Comparison of ENCODE assay signal across 8 mouse cellular contexts in the genomic region with DNA sequence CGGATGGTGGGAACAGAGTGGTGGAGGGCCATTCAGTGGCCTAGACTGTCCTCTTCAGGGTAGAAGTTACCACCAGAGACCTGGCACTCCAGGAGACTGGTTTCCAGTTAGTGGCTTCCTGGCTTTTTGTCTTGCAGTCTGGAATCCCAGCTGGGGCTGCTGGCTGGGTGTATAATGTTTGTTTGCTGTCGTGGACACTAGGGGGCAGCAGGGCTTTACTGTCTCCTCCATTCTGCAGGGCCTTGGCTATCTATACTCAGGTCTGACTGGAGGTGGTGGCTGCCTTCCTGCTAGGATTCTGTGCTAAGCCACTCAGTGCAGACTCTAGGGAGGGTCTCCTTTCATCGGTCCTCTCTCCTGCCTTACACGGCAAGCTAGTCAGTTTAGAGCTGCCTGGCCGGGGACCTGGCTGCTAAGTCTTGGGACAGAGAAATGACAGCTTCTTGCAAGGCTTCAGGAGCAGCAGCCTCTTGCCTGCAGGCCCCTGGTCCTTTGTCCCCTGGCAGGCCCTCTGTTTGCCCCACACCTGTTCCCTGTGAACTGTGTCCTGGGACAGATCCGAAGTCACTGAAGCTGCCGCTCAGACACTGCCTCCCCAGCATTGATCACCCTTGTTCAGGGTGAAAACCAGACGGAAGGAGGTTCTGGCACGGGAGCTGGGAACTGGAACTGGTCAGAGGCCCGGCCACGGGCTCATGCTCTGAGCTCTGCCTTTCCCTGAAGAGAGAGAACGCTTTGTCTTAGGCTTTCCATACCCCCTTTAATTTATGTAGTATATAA. TPM values are rescaled to one million over a fixed set of nuclear protein-coding genes. Genes with fewer than 3 reads are reported as not detected.
DNase-seq lines count a peak whose midpoint lies in the region; ATAC-seq lines count a peak whose summit lies in the region.

No protein-coding gene starts in this region.

- ATAC-seq in erythroblast, adult 5-6 weeks (replicated peaks; ENCODE audit: low FRiP score, poor library complexity, severe bottlenecking): peak; percentile 88
- peak; percentile 70 to 78 for ATAC-seq in hematopoietic stem cell, adult 5-6 weeks (replicated peaks in 1 of 2; ENCODE audit: insufficient read depth in 1 of 2, low FRiP score in 2 of 2, low TSS enrichment in 1 of 2, low read depth in 1 of 2, poor library complexity in 2 of 2, severe bottlenecking in 2 of 2)

- peak; percentile 55 to 87 for DNase-seq in adrenal gland, adult (ENCODE audit: inconsistent age in 2 of 2, low spot score in 1 of 2)
- DNase-seq in adrenal gland, adult 8-10 months: no peak
- peak; percentile 22 for DNase-seq in brain, embryonic 18.5 days (ENCODE audit: low read depth, low spot score)
- peak; percentile 82 to 86 for DNase-seq in layer of hippocampus, postnatal 14 days (ENCODE audit: low spot score in 2 of 2)
- DNase-seq in lung, postnatal 36 days: peak; percentile 66
- DNase-seq in right cerebral cortex, postnatal 10 days (ENCODE audit: low spot score in 2 of 2): peak; percentile 82 to 83

RNA-seq across cellular contexts. Expression of a gene that starts 22.4 kb away (rescaled TPM):
- total RNA-seq in adrenal gland, adult 8-10 months (2022): 10 to 100 TPM; 44.9 to 73.7 (median 53.8) TPM
- total RNA-seq in erythroblast, adult 5-6 weeks (2015; ENCODE audit: low replicate concordance): 1.3 and 2.3 TPM in 2 replicates
- total RNA-seq in erythroblast, adult 5-6 weeks (2017; ENCODE audit: low replicate concordance): 4.2 and 6.0 TPM in 2 replicates
- total RNA-seq in hematopoietic stem cell, adult 5-6 weeks (2017): 8.1 and 15.9 TPM in 2 replicates
- total RNA-seq in layer of hippocampus, postnatal 14 days (2021): 10 to 100 TPM; 77.1 to 87.7 TPM

RNA-seq across cellular contexts. Expression of a gene that starts 33.6 kb away (rescaled TPM):
- total RNA-seq in adrenal gland, adult 8-10 months (2022): 1 to 10 TPM; 1.4 to 5.2 (median 3.5) TPM
- not detected in 2 replicates for total RNA-seq in erythroblast, adult 5-6 weeks (2015; ENCODE audit: low replicate concordance)
- total RNA-seq in erythroblast, adult 5-6 weeks (2017; ENCODE audit: low replicate concordance): not detected in 2 replicates
- total RNA-seq in hematopoietic stem cell, adult 5-6 weeks (2017): 0.13 and 0.25 TPM in 2 replicates
- 100 to 1,000 TPM in 1 of 2 experiments, 10 to 100 TPM in 1; 98.9 to 106 TPM for total RNA-seq in layer of hippocampus, postnatal 14 days (2021)

RNA-seq across cellular contexts. Expression of a gene that starts 56.6 kb away (rescaled TPM):
- 10 to 100 TPM; 27.8 to 35.6 (median 31.6) TPM for total RNA-seq in adrenal gland, adult 8-10 months (2022)
- total RNA-seq in erythroblast, adult 5-6 weeks (2015; ENCODE audit: low replicate concordance): 10.9 and 13.1 TPM in 2 replicates
- 4.7 and 5.3 TPM in 2 replicates for total RNA-seq in erythroblast, adult 5-6 weeks (2017; ENCODE audit: low replicate concordance)
- 23.0 and 25.6 TPM in 2 replicates for total RNA-seq in hematopoietic stem cell, adult 5-6 weeks (2017)
- total RNA-seq in layer of hippocampus, postnatal 14 days (2021): 10 to 100 TPM; 89.0 to 90.0 TPM

Comparison
In these comparisons a context has a peak if more than half of its experiments do, and no peak if none do; other contexts are left out.
1. RNA of a gene that starts 33.6 kb away (total RNA-seq): 98.9 to 106 TPM in layer of hippocampus, postnatal 14 days; 1.4 to 5.2 TPM in adrenal gland, adult 8-10 months, 0.13 to 0.25 TPM in hematopoietic stem cell, adult 5-6 weeks and not detected in erythroblast, adult 5-6 weeks; every median in the first group is over 10 times any median in the second.